Mouse (Mus musculus) ES-E14 (cell line): Measurements from ENCODE around the gene Hnrnpul2.

Source experiments
- CHD2 ChIP-seq: IDR thresholded peaks from 2 replicates; pipeline ENCODE4 v1.6.1; 2014; ENCODE audit warnings: mild to moderate bottlenecking, low read depth, low read length, inconsistent platforms
- MAFK ChIP-seq: IDR thresholded peaks from 2 replicates; pipeline ENCODE4 v1.6.1; 2014; ENCODE audit warnings: mild to moderate bottlenecking, low read depth, low read length, inconsistent platforms; ENCODE audit not compliant: insufficient read depth
- ZC3H11A ChIP-seq: IDR thresholded peaks from 2 replicates; pipeline ENCODE4 v1.6.1; 2012; ENCODE audit warnings: low read depth, mild to moderate bottlenecking, inconsistent platforms, low read length, borderline replicate concordance

DNA sequence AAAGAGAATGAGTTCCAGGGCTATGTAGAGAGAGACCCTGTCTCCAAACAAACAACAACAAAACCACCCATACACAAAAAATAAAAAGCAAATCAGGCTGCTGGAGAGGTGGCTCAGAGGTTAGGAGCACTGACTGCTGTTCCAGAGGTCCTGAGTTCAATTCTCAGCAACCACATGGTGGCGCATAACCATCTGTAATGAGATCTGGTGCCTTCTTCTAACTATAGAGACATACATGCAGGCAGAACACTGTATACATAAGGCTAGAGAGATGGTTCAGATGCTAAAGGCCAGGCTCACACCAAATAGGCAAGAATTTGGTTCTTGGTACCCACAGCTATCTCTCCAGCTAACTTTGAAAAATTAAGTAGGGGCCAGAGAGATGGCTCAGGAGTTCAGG lies 39.2 kb downstream of the Hnrnpul2 start:
- no peak for TF ChIP-seq CHD2
- TF ChIP-seq MAFK, result no peak
- no peak for TF ChIP-seq ZC3H11A
